Mouse (Mus musculus): Measurements from ENCODE around the gene Itga4. TPM values are rescaled to one million over a fixed set of nuclear protein-coding genes. Genes with fewer than 3 reads are reported as not detected.
A peak's percentile ranks its signal among the peaks of the same experiment; 100 is the strongest.

The Itga4 gene
- total RNA-seq (2021) = 1 to 10 TPM; 5.4 to 8.4 TPM
- long read RNA-seq, experiment 1 = 0 reads
- long read RNA-seq, experiment 2, partial matches to known transcripts = 1 of 1 reads
- long read RNA-seq, experiment 2, other reads (novel, unspliced or antisense) = 0 of 1 reads

GRCm38 (mm10) chr2:79255192-79256000 is at the start of gene Itga4:
TSS of gene Itga4 (plus strand) at chr2:79255426.
- DNase-seq (ENCODE audit: low spot score in 2 of 2) = peak; percentile 18 to 31

- DNase-seq (ENCODE audit: low spot score in 2 of 2) = no peak
These were observed 49.0 kb upstream of the Itga4 start for GRCm38 (mm10) chr2:79206191-79206755.

DNA sequence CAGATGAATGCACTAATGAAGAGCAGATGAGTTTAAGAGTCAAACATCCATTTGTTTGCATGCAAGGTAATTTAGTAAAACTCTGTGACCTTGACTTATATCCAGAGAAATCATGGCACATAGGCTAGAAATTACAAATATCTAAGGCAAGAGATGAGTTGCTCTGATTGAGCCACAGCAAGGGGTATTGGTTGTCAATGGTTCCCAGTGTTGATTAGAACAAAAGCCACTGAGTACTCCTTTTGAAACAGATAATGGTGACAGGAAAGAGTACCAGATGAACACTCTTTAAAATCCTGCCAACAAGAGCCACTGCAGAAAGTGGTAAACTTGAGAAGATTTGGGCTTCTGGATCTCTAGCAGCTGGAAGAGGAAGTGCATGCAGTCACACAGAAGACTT is 40.2 kb upstream of the Itga4 start:
- DNase-seq (ENCODE audit: low spot score in 2 of 2) = no peak

DNA sequence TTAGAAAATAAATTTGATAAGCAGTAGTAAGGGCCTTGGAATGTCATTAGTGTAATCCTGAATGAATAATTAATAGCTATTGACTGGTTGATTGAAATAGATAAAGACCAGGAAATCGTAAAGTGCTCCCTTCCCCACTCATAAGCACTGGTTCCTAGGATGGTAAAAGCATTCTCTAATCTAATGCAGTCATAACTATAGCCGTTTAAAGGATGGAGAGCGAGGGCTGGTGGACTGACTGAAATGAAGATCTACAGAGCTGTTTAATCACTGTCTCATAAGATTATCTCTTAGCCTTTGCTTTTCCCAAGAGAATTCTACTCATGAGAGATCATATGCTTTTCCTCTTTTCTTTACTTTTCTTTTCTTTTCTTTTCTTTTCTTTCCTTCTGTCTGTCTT is 39.7 kb upstream of the Itga4 start:
- DNase-seq (ENCODE audit: low spot score in 2 of 2) = no peak

DNA sequence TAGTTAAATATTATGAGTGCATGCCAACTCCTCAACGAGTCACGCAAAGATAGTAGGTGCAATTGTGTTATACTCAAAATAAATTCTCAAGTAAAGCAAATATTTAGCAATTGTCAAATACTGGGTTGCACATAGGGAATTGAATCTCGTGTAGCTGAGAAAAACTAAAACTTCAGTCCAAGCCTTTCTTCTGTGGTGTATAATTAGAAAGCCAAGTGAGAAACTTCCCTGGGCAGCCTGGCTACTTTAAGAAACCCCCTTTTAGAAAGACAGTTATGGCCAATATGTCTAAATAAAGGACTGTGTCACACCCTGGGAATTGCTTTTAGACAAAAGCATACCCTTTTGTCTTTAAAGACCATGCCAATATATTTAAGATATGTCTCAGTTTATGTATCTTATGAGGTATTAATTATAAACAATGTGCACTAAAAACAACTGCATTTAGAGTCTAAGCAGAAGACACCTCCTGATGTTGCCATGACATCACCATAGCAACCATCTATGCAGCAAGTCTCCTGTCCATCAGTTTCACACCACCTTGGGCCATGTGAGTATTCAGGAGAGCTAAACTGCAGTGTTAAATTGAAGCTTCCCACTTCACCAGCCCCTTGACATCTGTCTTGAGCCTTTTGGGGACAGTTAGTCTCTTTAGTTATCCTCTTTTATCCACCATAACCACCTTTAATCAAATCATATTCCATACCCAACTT is 30.4 kb upstream of the Itga4 start:
- DNase-seq (ENCODE audit: low spot score in 2 of 2) = no peak

- DNase-seq (ENCODE audit: low spot score in 2 of 2) = no peak
These were observed 27.4 kb upstream of the Itga4 start for GRCm38 (mm10) chr2:79227805-79228241.

DNA sequence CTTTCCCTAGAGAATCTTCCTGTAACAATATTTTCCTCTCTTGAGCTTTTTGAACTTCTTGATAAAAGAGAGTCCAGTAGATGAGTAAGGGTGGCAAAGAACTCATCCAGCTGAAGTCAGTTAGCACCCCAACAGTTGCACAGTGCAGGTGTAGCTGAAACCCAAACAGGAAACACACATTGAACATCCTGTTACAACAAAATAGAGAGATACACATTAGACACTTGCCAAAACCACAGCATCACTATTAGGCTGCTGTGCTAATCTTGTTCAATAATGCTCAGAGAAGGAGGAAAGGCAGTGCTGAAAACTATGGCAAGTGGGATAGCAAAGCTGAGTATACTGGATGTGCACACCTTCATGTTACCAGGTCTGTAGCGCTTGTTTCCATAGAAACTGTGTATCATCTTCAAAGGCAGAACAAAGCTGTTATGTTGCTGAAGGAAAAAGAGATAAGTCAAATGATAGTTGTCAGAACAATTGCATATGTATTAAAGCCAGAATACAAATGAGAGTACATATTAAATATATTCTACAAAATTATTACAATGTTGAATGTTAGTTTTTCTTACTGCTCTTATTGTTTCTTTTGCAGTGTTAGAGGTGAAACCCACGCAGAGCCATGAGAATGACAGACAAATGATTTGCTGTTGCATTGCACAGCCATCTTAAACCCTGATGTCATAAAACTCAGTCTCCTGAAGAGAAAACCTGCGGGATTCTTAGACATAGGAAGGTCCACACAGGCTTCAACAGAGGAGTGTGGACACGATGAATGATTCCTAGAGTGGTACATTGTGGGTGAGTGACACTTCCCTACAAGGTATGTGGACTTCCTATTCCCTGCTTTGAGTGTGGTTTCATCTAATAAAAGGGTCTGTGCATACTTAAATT is 23.9 kb upstream of the Itga4 start:
- no peak for DNase-seq (ENCODE audit: low spot score in 2 of 2)

DNA sequence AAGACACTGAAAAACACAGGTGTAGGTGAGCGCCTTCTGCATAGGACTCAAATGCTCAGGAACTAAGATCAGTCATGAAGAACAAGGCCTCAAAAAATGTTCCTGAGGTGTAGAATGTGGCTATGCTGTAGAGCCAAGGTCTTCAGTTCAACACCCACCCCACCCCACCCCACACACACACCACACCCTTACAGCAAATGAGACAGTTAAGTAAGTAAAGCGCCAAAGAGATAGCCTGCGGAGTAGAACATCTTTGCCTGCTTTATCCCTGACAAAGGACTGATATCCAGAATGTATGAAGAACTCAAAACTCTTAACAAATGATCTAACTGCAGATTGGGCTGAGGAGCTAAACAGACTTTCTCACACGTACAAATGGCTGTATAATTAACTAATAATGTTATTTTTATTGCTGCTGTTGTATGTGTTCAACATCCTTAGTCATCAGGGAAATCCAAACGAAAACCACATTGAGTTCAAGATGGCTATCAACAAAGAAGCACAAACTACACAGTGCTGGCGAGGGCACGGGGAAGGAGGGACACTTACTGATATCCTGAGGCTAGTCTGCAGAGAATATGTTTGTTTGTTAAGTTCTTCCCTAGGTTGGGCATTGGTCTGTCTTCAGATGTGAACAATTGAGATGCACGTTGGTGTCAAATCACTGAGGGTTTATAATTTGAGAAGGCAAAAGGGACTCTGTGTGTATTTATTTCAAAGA is 19.3 kb upstream of the Itga4 start:
- DNase-seq (ENCODE audit: low spot score in 2 of 2) = no peak

GRCm38 (mm10) chr2:79237216-79237615 is 18.0 kb upstream of the Itga4 start:
- DNase-seq (ENCODE audit: low spot score in 2 of 2) = no peak

DNA sequence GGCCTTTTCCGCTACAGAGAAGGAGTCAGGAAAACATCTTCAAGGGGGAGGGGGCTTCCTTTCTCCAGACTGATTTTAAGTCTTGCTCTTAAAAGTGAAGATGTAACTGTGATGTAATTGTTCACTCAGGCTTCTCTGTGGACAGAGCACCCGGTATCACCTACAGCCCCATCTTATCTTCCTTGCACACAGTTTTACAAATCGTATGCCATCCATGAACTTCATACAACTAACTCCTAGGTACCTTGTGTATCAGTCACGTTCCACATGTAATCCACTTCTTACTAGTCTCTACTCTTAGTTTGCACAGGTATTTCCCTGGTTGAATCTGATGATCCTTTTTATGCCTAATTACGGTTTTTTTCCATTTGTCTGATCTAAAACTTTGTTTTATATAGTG is 10.9 kb upstream of the Itga4 start:
- no peak for DNase-seq (ENCODE audit: low spot score in 2 of 2)

- DNase-seq (ENCODE audit: low spot score in 2 of 2) = no peak
These were observed 10.5 kb upstream of the Itga4 start for GRCm38 (mm10) chr2:79244743-79245142.

DNA sequence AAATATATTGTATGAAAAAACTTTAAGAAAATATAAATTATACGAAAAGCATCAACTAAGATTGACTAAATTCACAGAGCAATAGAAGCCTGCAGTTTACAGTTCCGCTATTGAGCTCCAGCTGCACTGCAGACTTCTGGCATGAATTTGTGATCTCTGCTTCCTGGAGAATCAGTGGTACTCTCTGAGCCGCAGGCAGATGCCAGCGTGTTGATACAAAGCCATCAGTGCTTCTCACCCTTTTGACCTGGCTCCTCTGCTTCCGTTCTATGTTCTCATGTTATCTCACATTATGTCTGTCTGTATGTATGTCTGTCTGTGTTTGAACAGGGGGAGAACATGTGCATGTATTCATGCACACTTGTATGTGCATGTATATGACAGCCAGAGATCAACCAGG is 6.9 kb upstream of the Itga4 start:
- no peak for DNase-seq (ENCODE audit: low spot score in 2 of 2)

DNA sequence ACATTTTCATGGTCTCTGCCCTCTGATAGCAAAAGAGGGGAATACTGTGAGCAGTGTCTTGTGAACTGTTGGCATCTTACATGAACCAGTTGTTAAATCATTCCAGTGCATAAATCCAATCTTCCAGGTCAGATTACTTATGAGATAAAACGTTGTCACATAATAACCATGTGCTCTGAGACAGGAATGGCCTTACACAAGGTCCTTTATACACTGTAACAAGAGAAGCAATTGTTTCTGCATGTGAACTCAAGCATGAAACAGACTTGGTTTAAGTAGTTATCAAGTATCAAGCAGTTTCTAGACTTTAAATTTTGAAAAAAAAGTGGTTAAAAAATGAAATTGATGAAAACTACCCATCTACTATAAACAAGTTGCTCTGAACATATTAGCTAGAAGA is 4.7 kb upstream of the Itga4 start:
- DNase-seq (ENCODE audit: low spot score in 2 of 2) = no peak

DNA sequence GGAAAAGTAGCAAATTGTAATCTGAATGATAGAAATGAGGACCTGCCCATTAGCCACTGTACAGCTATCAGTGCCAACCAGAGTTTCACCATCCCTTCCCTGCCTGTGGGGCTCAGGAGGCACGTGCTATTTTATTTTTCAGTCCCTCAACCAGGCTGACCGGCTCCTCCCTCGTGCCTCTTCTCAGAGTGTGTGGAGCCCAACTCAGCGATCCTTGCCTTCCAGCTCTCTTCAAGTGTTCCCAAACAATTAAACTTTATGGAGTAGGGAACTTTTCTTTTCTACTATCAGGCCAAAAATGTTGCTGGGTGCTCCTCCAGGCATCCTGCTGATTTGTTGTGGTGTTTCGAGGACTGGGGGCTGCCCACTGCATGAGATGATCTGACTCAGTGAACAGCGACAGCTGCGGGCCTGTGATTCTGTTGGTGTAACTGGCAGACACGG is 1.4 kb upstream of the Itga4 start:
- no peak for DNase-seq (ENCODE audit: low spot score in 2 of 2)

GRCm38 (mm10) chr2:79254588-79255191 is 536 bp upstream of the Itga4 start:
- no peak for DNase-seq (ENCODE audit: low spot score in 2 of 2)

- no peak for DNase-seq (ENCODE audit: low spot score in 2 of 2)
These were observed 744 bp downstream of the Itga4 start for GRCm38 (mm10) chr2:79256001-79256339.

GRCm38 (mm10) chr2:79256376-79256775 is 1.1 kb downstream of the Itga4 start:
- no peak for DNase-seq (ENCODE audit: low spot score in 2 of 2)

DNA sequence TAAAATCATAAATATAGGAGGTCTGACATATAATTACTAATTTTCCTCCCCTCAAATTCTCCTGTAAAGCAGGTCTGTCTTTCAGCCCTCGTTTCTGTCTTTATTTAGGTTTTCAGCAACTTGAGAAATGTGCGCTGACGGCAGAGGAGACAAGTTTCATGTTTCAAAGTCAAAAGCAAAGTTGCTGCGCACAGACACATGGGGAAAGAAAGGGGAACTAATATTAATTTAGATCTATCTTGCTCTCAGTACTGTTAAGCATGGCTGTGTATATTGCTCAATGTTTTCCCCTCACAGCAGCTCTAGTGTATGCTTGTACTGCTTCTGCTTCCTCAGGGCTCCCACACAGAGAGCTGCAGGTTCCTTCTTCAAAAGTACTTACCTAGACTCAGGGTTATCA is 1.7 kb downstream of the Itga4 start:
- DNase-seq (ENCODE audit: low spot score in 2 of 2) = no peak

GRCm38 (mm10) chr2:79257411-79257810 is 2.2 kb downstream of the Itga4 start:
- DNase-seq (ENCODE audit: low spot score in 2 of 2) = no peak

DNA sequence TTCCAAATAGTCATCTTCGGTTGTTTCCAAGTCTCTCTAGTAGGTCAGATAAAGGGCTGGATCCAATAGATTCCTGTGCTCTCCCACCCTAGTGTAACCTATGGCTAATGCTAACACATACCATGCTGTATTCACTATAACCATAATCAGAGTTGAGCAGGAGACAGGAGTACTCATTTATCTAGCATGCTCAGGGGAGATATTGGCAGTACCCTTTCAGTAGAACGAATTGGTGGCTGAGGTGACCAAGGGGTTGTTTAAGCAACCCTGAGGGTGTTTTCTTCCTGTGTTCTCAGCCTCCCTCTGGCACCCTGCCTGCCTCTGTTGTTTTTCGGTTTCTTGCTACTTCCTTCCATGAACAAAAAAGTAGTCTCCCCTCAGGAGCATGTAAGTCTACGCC is 4.1 kb downstream of the Itga4 start:
- no peak for DNase-seq (ENCODE audit: low spot score in 2 of 2)
